Mouse (Mus musculus) ES-E14 (cell line): ENCODE measurements at regions not wholly inside any gene's neighbourhood (a gene's known extent, or its start where the extent isn't known, plus 50 kb on each side); places are given as distances from the start of the nearest gene placed in this dataset.

ENCODE experiments used
- DNase-seq: peaks from one replicate; pipeline ENCODE4 v3.0.0-alpha.2; 2013; ENCODE audit warnings: low read depth, low spot score
- H3K27ac ChIP-seq: 2 replicates; pipeline ENCODE4 v1.5.1; 2012; ENCODE audit warnings: low read depth, mild to moderate bottlenecking, low read length, moderate library complexity, mixed read lengths; ENCODE audit not compliant: poor library complexity, insufficient read depth, severe bottlenecking
- H3K36me3 ChIP-seq: 2 replicates; pipeline ENCODE4 v1.6.1; 2012; ENCODE audit warnings: mild to moderate bottlenecking, low read length, moderate library complexity, mixed read lengths; ENCODE audit not compliant: control insufficient read depth, poor library complexity, insufficient read depth, severe bottlenecking
- H3K4me1 ChIP-seq, 2 experiments: fragments of 150-350 bp in 1 of 2; sonication (generic) in 1 of 2; 2 replicates each; pipeline ENCODE4 v1.6.1; 2012; ENCODE audit warnings: low read length in 2 of 2, mild to moderate bottlenecking in 1 of 2, mixed read lengths in 1 of 2; ENCODE audit not compliant: control insufficient read depth in 2 of 2, insufficient read depth in 2 of 2, poor library complexity in 1 of 2
- H3K4me3 ChIP-seq, 2 experiments: fragments of 150-350 bp in 1 of 2; sonication (generic) in 1 of 2; 2 replicates each; pipeline ENCODE4 v1.5.1; 2012; ENCODE audit warnings: low read length in 2 of 2, low read depth in 1 of 2, mild to moderate bottlenecking in 1 of 2, mixed read lengths in 1 of 2; ENCODE audit not compliant: insufficient read depth in 1 of 2, poor library complexity in 1 of 2, severe bottlenecking in 1 of 2
- H3K9ac ChIP-seq: 2 replicates; pipeline ENCODE4 v1.6.1; 2012; ENCODE audit warnings: low read depth, mild to moderate bottlenecking, low read length, mixed read lengths; ENCODE audit not compliant: poor library complexity, insufficient read depth, severe bottlenecking
- H3K9me3 ChIP-seq: fragments of 150-350 bp; sonication (generic); 2 replicates; pipeline ENCODE4 v1.6.1; 2012; ENCODE audit warnings: low read depth, mild to moderate bottlenecking, low read length; ENCODE audit not compliant: control insufficient read depth, insufficient read depth
- CHD2 ChIP-seq: IDR thresholded peaks from 2 replicates; pipeline ENCODE4 v1.6.1; 2014; ENCODE audit warnings: mild to moderate bottlenecking, low read depth, low read length, inconsistent platforms
- HCFC1 ChIP-seq: IDR thresholded peaks from 2 replicates; pipeline ENCODE4 v1.6.1; 2012; ENCODE audit warnings: low read length, inconsistent platforms, borderline replicate concordance; ENCODE audit not compliant: insufficient read depth
- MAFK ChIP-seq: IDR thresholded peaks from 2 replicates; pipeline ENCODE4 v1.6.1; 2014; ENCODE audit warnings: mild to moderate bottlenecking, low read depth, low read length, inconsistent platforms; ENCODE audit not compliant: insufficient read depth
- ZC3H11A ChIP-seq: IDR thresholded peaks from 2 replicates; pipeline ENCODE4 v1.6.1; 2012; ENCODE audit warnings: low read depth, mild to moderate bottlenecking, inconsistent platforms, low read length, borderline replicate concordance
- ZNF384 ChIP-seq: IDR thresholded peaks from 2 replicates; pipeline ENCODE4 v1.6.1; 2012; ENCODE audit warnings: low read depth, low read length, inconsistent platforms
- in situ Hi-C, 2 experiments: fragments of 600-800 bp; cut with MboI; formaldehyde crosslinking; loops; one replicate each; pipeline ENCODE4 v1.15.1; 2025; ENCODE audit warnings: low sequenced_read_pairs in 2 of 2, inconsistent platforms in 1 of 2; ENCODE audit not compliant: unreplicated experiment in 2 of 2

DNA sequence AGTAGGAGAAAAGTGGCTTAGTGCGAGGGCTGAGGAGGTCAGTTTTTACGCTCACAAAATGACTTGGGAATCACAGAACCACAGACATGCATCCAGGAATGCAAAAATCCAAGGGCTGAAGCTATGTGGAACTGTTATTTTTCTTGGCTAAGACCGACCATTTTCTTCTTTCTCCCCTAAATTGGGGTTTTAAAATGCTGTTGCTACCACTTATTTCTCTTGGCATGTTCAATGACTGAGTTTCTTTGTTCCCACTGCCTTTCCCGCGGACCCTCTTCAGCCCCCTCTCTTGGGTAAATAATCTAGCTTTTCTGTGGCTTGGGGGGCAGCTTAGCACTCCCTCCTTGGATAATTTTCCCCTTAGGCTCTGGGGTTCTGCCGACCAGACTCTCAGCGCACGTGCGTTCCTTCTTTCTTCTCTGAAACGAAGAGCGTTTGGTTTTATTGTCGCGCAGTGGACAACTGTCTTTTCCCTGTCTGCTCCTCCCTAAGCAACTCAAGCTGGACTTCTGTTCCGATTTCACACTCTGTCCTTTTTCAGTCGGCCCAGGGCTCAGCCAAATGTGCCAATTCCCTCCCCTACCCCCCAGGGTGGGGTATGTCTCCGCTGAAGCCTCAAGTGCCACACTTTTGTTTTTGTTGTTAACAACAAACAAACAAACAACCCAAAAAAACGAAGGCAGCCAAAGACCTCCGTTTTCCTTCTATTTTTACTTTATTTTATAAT is 180.2 kb downstream of the Pax3 start:
- no peak overlapping the region for H3K27ac ChIP-seq
- no peak for TF ChIP-seq HCFC1
- TF ChIP-seq MAFK = no peak
- TF ChIP-seq CHD2 = no peak
- no peak for TF ChIP-seq ZC3H11A
- no peak for TF ChIP-seq ZNF384
- DNase-seq = no peak
- in situ Hi-C loops = no loop called here
- no peak overlapping the region for H3K9ac ChIP-seq
- H3K4me1 ChIP-seq = no peaks in the 10 kb centered on the region
- H3K4me3 ChIP-seq = no peak overlapping the region
- H3K9me3 ChIP-seq = no peaks in the 10 kb centered on the region
- no peaks in the 10 kb centered on the region for H3K36me3 ChIP-seq

DNA sequence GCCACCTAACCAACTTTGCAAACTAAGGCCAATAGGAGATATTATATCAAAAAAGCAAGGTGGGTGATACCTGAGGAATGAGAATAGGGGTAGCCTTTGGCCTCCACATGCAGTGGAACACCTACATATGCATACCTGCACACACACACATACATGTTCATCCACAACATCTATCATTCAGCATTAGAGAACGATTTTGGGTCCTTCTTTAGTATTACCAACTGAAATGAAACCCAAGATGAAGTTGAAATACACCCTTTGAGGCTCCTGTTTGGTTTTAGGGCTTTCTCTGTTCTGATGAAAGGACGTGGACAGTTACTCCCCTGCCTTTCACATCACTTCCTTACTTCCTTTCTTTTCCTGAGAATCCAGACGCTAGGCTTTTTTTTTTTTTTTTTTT is 180.9 kb downstream of the Pax3 start:
- Histone ChIP-seq H3K27ac (no peak overlapping the region), H3K4me3 (no peak overlapping the region), H3K9ac (no peak overlapping the region), H3K9me3 (no peaks in the 10 kb centered on the region), H3K4me1 (no peaks in the 10 kb centered on the region), H3K36me3 (no peaks in the 10 kb centered on the region)
- no peak for DNase-seq
- TF ChIP-seq MAFK (no peak), HCFC1 (no peak), CHD2 (no peak), ZC3H11A (no peak)
- in situ Hi-C loops = no loop called here

DNA sequence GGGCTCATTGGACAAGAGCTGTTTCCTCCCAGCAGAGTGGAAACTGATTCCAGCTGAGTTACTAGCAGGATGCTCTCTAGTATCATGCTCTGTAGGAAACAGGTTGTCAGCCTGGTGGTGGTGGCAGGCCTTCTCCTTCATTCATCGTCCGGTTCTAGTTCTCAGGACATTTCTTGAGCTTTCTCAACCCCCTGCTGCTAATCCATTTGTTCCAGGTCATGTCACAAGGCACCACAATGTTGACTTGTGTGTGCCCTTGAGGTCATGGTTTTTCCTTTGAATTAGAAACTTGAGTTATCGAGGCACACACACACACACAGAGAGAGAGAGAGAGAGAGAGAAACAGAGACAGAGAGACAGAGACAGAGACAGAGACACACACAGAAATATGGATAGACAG is 183.5 kb downstream of the Pax3 start:
- Histone ChIP-seq H3K4me1 (no peaks in the 10 kb centered on the region), H3K9ac (no peak overlapping the region), H3K9me3 (no peaks in the 10 kb centered on the region), H3K4me3 (no peak overlapping the region), H3K36me3 (no peaks in the 10 kb centered on the region), H3K27ac (no peak overlapping the region)
- no peak for DNase-seq
- TF ChIP-seq ZNF384 (no peak), MAFK (no peak), HCFC1 (no peak), ZC3H11A (no peak), CHD2 (no peak)
- in situ Hi-C loops = no loop called here

DNA sequence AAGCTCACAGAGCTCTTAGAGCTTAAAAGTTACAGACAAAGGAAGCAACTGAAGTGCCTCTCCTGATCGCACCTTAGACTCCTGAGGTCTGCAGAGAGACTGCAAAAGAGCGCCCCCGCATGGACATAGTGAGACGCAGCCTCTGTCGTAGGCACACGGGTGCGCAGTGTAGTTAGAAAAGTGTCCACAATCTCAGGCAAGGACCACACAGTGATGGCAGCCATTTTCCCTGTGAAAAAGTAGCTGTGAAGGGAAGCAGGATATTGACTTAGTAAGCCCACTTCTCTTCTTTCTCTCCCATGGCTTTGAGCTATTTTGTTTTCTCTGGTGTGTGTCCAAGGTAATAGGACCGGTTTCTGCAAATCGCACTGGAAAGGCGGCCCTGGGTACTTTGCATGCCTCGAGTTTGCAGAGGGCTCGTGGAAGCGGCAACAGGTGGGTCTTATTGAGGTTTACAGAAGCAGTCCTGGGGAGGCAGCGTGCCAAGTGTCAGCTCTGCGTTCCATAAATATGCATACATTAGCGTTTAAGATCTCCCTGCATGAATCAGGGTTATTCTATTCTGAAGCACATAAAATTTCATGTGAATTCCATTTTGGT is 188.0 kb downstream of the Pax3 start:
- peak; percentile 73 for DNase-seq
- TF ChIP-seq ZC3H11A = no peak
- TF ChIP-seq CHD2 = no peak
- TF ChIP-seq ZNF384 = peak; percentile 14; the same call in 1 of the 2 replicates
- H3K27ac ChIP-seq = no peak overlapping the region
- H3K36me3 ChIP-seq = no peaks in the 10 kb centered on the region
- in situ Hi-C loops = no loop called here
- no peaks in the 10 kb centered on the region for H3K9me3 ChIP-seq
- no peaks in the 10 kb centered on the region for H3K4me1 ChIP-seq
- H3K9ac ChIP-seq = no peak overlapping the region
- H3K4me3 ChIP-seq = no peak overlapping the region

DNA sequence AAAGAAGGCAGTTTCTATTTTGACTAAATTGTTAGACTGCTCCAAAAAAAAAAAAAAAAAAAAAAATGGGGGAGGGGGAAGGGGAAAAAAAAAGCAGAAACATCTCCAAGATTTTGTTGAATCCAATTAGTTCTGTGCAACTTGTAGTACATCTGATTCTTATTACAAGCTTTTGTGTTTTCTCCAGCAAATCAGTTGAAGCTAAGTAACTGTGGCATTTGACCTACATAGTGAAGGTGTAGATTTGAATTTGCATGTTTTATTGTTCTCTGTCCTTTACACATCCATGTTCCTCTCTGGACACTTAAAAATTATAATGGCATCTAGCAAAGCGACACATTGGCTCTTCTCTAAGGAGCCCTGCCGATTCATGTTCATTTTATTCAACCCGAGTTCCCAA is 192.6 kb downstream of the Pax3 start:
- no peak for DNase-seq
- no peak overlapping the region for H3K27ac ChIP-seq
- in situ Hi-C loops = no loop called here
- TF ChIP-seq CHD2 (no peak), ZNF384 (no peak), HCFC1 (no peak)
- H3K9me3 ChIP-seq = no peaks in the 10 kb centered on the region
- no peak overlapping the region for H3K4me3 ChIP-seq
- H3K4me1 ChIP-seq = no peaks in the 10 kb centered on the region
- H3K36me3 ChIP-seq = no peaks in the 10 kb centered on the region
- H3K9ac ChIP-seq = no peak overlapping the region
